Mouse (Mus musculus): ENCODE measurements at regions not wholly inside any gene's neighbourhood (a gene's known extent, or its start where the extent isn't known, plus 50 kb on each side); places are given as distances from the start of the nearest gene placed in this dataset.

- no peaks in the 10 kb centered on the region for H3K27me3 ChIP-seq (ENCODE audit: insufficient read depth, low read length)
- H3K4me2 ChIP-seq (ENCODE audit: low read depth, low read length, poor library complexity, severe bottlenecking), result no peak overlapping the region
- no peaks in the 10 kb centered on the region for H3K9me3 ChIP-seq (ENCODE audit: low read length)
- H3K27ac ChIP-seq (ENCODE audit: low read depth, low read length), result no peak overlapping the region
- no peak overlapping the region for H3K9ac ChIP-seq (replicated peaks; ENCODE audit: low read length, poor library complexity, severe bottlenecking)
- ATAC-seq (ENCODE audit: low FRiP score) (no peak), DNase-seq (ENCODE audit: low spot score) (no peak)
- no peaks in the 10 kb centered on the region for H3K36me3 ChIP-seq (ENCODE audit: insufficient read depth, low read length)
- WGBS, result 56% methylated on average over 4 of the region's 4 CpGs
- TF ChIP-seq CTCF (IDR thresholded peaks at IDR 0.05), result no peak
- no peaks in the 10 kb centered on the region for H3K4me1 ChIP-seq (ENCODE audit: insufficient read depth, low read length)
- no peak overlapping the region for H3K4me3 ChIP-seq (ENCODE audit: low read depth, low read length)
Measured at GRCm38 (mm10) chr15:96878796-96879195, 177.0 kb downstream of the Slc38a4 start.

GRCm38 (mm10) chr15:96877931-96878330, 177.8 kb downstream of the Slc38a4 start:
- Histone ChIP-seq H3K9me3 (ENCODE audit: low read length) (no peaks in the 10 kb centered on the region), H3K27ac (ENCODE audit: low read depth, low read length) (no peak overlapping the region), H3K9ac (replicated peaks; ENCODE audit: low read length, poor library complexity, severe bottlenecking) (no peak overlapping the region), H3K4me3 (ENCODE audit: low read depth, low read length) (no peak overlapping the region), H3K27me3 (ENCODE audit: insufficient read depth, low read length) (no peaks in the 10 kb centered on the region), H3K36me3 (ENCODE audit: insufficient read depth, low read length) (no peaks in the 10 kb centered on the region), H3K4me2 (ENCODE audit: low read depth, low read length, poor library complexity, severe bottlenecking) (no peak overlapping the region), H3K4me1 (ENCODE audit: insufficient read depth, low read length) (no peaks in the 10 kb centered on the region)
- TF ChIP-seq CTCF (IDR thresholded peaks at IDR 0.05), result no peak
- DNase-seq (ENCODE audit: low spot score) (no peak), ATAC-seq (ENCODE audit: low FRiP score) (no peak)
- WGBS, result 95% methylated on average over 8 of the region's 8 CpGs

- Histone ChIP-seq H3K4me2 (ENCODE audit: low read depth, low read length, poor library complexity, severe bottlenecking) (no peak overlapping the region), H3K27me3 (ENCODE audit: insufficient read depth, low read length) (no peaks in the 10 kb centered on the region), H3K36me3 (ENCODE audit: insufficient read depth, low read length) (no peaks in the 10 kb centered on the region), H3K9ac (replicated peaks; ENCODE audit: low read length, poor library complexity, severe bottlenecking) (no peak overlapping the region), H3K4me1 (ENCODE audit: insufficient read depth, low read length) (no peaks in the 10 kb centered on the region), H3K9me3 (ENCODE audit: low read length) (no peaks in the 10 kb centered on the region), H3K27ac (ENCODE audit: low read depth, low read length) (no peak overlapping the region), H3K4me3 (ENCODE audit: low read depth, low read length) (no peak overlapping the region)
- TF ChIP-seq CTCF (IDR thresholded peaks at IDR 0.05), result no peak
- 79% methylated on average over 9 of the region's 9 CpGs for WGBS
- ATAC-seq (ENCODE audit: low FRiP score) (no peak), DNase-seq (ENCODE audit: low spot score) (no peak)
Measured at GRCm38 (mm10) chr15:96877271-96877670, 177.7 kb upstream of the Slc38a2 start.

- TF ChIP-seq CTCF (IDR thresholded peaks at IDR 0.05), result no peak
- Histone ChIP-seq H3K9me3 (ENCODE audit: low read length) (no peaks in the 10 kb centered on the region), H3K4me2 (ENCODE audit: low read depth, low read length, poor library complexity, severe bottlenecking) (no peak overlapping the region), H3K27ac (ENCODE audit: low read depth, low read length) (no peak overlapping the region), H3K9ac (replicated peaks; ENCODE audit: low read length, poor library complexity, severe bottlenecking) (no peak overlapping the region), H3K4me1 (ENCODE audit: insufficient read depth, low read length) (no peaks in the 10 kb centered on the region), H3K27me3 (ENCODE audit: insufficient read depth, low read length) (no peaks in the 10 kb centered on the region), H3K4me3 (ENCODE audit: low read depth, low read length) (no peak overlapping the region), H3K36me3 (ENCODE audit: insufficient read depth, low read length) (no peaks in the 10 kb centered on the region)
- 87% methylated on average over 8 of the region's 8 CpGs for WGBS
- DNase-seq (ENCODE audit: low spot score) (no peak), ATAC-seq (ENCODE audit: low FRiP score) (no peak)
Measured at GRCm38 (mm10) chr15:96874145-96874544, 174.6 kb upstream of the Slc38a2 start.

GRCm38 (mm10) chr15:96873562-96873961, 174.0 kb upstream of the Slc38a2 start:
- H3K4me2 ChIP-seq (ENCODE audit: low read depth, low read length, poor library complexity, severe bottlenecking), result no peak overlapping the region
- 87% methylated on average over 7 of the region's 7 CpGs for WGBS
- TF ChIP-seq CTCF (IDR thresholded peaks at IDR 0.05), result no peak

GRCm38 (mm10) chr15:96873126-96873525, 173.6 kb upstream of the Slc38a2 start:
- no peaks in the 10 kb centered on the region for H3K36me3 ChIP-seq (ENCODE audit: insufficient read depth, low read length)
- no peak overlapping the region for H3K9ac ChIP-seq (replicated peaks; ENCODE audit: low read length, poor library complexity, severe bottlenecking)
- no peaks in the 10 kb centered on the region for H3K9me3 ChIP-seq (ENCODE audit: low read length)
- ATAC-seq (ENCODE audit: low FRiP score) (no peak), DNase-seq (ENCODE audit: low spot score) (no peak)
- no peak overlapping the region for H3K4me2 ChIP-seq (ENCODE audit: low read depth, low read length, poor library complexity, severe bottlenecking)
- TF ChIP-seq CTCF (IDR thresholded peaks at IDR 0.05), result no peak
- H3K4me1 ChIP-seq (ENCODE audit: insufficient read depth, low read length), result no peaks in the 10 kb centered on the region
- H3K27me3 ChIP-seq (ENCODE audit: insufficient read depth, low read length), result no peaks in the 10 kb centered on the region
- H3K27ac ChIP-seq (ENCODE audit: low read depth, low read length), result no peak overlapping the region
- no peak overlapping the region for H3K4me3 ChIP-seq (ENCODE audit: low read depth, low read length)
- 66% methylated on average over 4 of the region's 4 CpGs for WGBS

More at GRCm38 (mm10) chr15:96873562-96873961, 174.0 kb upstream of the Slc38a2 start:
- Histone ChIP-seq H3K27me3 (ENCODE audit: insufficient read depth, low read length) (no peaks in the 10 kb centered on the region), H3K9ac (replicated peaks; ENCODE audit: low read length, poor library complexity, severe bottlenecking) (no peak overlapping the region), H3K4me1 (ENCODE audit: insufficient read depth, low read length) (no peaks in the 10 kb centered on the region), H3K36me3 (ENCODE audit: insufficient read depth, low read length) (no peaks in the 10 kb centered on the region), H3K9me3 (ENCODE audit: low read length) (no peaks in the 10 kb centered on the region), H3K27ac (ENCODE audit: low read depth, low read length) (no peak overlapping the region), H3K4me3 (ENCODE audit: low read depth, low read length) (no peak overlapping the region)
- DNase-seq (ENCODE audit: low spot score) (no peak), ATAC-seq (ENCODE audit: low FRiP score) (no peak)
